Mouse (Mus musculus): ENCODE data around the gene Ctsh. TPM values are rescaled to one million over a fixed set of nuclear protein-coding genes. Genes with fewer than 3 reads are reported as not detected.
A peak's percentile ranks its signal among the peaks of the same experiment; 100 is the strongest.
"Not testable (repeated sequence)": the region's sequence is repeated elsewhere in the genome, so short reads cannot be mapped to it uniquely, and the experiment has no call there.

The Ctsh gene
- 10 to 100 TPM; 32.9 to 41.3 TPM for total RNA-seq (2021)
- long read RNA-seq, experiment 1, transcript Ctsh-201 (12 exons, 1,617 nt): major isoform, 20 of 23 reads
- long read RNA-seq, experiment 1, partial matches to known transcripts: 1 of 23 reads
- long read RNA-seq, experiment 1, other reads (novel, unspliced or antisense): 1 of 23 reads
- long read RNA-seq, experiment 2, transcript Ctsh-201 (12 exons, 1,617 nt): major isoform, 34 of 35 reads
- long read RNA-seq, experiment 2, partial matches to known transcripts: 1 of 35 reads
- long read RNA-seq, experiment 2, other reads (novel, unspliced or antisense): 0 of 35 reads

GRCm38 (mm10) chr9:90053852-90054251, at the start of gene Ctsh:
TSS of gene Ctsh (plus strand) at chr9:90054152.
- no peak for DNase-seq

DNA sequence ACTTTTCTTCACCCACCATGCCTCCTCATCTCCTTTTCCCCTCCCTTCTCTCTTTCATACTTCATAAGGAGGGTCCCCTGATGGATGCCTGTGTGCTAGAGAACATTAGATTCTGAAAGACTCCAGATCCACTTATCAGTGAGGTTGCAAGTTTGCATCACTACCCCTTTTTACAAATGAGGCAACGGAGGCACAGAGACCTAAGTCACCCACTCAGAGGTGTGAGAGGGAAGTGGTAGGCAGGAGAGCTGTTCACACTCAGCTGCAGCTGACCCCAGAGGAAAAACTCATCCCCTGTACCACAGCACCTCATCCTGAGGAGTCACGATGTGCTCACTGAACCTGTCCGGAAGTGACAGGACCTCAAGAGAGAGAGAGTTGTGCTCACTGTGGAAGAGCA, 47.5 kb upstream of the Ctsh start:
- no peak for DNase-seq

DNA sequence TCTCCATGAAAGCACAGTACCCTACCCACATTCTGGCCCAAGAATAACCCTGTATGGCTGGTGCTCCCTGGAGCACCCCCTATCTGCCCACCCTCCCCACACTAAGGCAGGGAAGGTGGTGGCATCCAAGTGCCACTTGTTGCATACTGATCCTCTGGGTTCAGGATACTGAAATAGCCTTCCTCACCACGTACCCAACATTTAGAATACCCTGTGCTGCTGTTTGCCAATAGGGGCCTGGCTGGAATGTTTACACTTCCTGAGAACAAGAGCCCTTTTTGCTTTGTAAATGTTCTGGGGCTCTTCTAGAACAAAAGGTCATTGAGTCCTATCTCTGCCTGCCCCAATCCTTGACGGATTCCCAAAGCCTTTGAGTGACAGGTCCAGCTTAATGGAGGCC, 46.9 kb upstream of the Ctsh start:
- no peak for DNase-seq

GRCm38 (mm10) chr9:90008138-90008537, 45.8 kb upstream of the Ctsh start:
- DNase-seq: peak; percentile 9

GRCm38 (mm10) chr9:90011849-90012248, 42.1 kb upstream of the Ctsh start:
- no peak for DNase-seq

GRCm38 (mm10) chr9:90014649-90015048, 39.3 kb upstream of the Ctsh start:
- no peak for DNase-seq

GRCm38 (mm10) chr9:90016204-90016603, 37.7 kb upstream of the Ctsh start:
- DNase-seq: no peak

GRCm38 (mm10) chr9:90020866-90021265, 33.1 kb upstream of the Ctsh start:
- DNase-seq: no peak

GRCm38 (mm10) chr9:90021442-90021841, 32.5 kb upstream of the Ctsh start:
- no peak for DNase-seq

- DNase-seq: no peak
Measured at GRCm38 (mm10) chr9:90027709-90028108, 26.2 kb upstream of the Ctsh start.

GRCm38 (mm10) chr9:90033922-90034321, 20.0 kb upstream of the Ctsh start:
- DNase-seq: no peak

DNA sequence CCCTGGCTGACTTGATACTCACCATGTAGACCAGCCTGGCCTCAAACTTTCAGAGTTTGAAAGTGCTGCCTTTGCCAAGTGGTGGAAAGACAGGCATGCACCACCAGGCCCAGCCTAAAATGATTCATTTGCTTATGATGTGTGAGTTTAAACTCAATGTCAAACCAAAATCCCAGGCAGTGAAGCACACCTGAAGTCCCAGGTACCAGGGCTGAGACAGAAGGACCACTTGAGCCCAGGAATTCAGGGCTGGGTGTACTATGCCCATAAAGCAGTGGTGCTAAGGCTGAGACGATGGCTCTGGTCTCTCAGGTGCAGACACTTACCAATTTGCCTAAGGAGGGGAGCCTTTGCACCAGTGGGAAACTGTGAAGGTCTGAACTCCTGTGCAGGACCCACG, 18.8 kb upstream of the Ctsh start:
- DNase-seq: no peak

DNA sequence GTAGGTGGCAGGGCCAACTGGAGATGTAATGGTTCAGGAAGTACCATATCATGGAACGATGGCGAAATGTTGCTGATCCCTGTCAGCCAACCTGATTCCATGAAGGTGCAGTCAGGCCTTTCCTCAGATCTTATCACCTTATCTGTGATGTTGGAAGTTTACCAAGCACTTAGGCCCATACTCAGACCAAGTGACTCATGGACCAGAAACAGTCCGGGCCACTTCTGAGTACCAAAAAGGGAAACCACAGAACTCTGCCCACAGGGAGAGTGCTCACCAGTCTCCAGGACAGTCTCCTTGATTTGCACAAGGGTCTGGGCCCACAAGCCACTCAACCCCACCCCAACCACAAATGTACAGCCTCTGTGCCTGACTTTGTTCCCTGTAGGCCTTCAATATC, 18.2 kb upstream of the Ctsh start:
- DNase-seq: no peak

DNA sequence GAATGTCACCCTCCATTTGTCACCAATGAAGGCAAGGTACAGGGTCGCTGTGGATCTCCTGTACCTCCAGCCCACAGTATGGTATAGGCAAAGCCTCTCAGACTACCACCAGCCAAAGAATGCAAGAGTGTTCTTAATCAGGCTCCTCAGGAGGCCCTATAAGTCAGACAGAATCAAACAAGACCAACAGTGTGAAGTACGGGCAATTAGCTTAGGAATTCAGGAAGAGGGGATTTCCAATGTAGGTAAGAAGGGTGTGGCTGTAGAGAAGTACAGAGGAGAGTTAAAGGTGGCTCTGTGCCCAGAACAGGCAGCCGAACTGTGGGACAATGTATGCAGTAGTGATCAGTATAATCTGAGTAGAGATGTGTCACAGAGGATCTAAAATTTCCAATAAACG, 17.6 kb upstream of the Ctsh start:
- DNase-seq: no peak

DNA sequence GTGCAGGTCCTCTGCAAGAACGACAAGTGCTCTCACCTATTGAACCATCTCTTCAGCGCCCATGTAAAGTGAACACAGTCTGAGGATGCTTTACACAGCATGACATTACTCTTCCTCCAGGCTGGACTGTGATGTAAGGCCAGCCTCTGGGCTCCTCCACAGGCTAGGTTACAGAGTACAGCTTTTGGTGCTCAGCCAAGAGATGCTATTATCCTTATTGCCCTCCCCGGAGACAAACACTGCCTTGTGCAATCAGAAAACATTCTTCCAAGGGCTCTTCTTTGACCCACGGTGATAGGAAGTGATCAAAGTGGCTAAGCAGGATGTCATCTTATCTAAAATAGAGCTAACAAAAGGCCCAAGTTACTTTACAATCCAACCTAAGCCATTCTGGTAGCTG, 15.4 kb upstream of the Ctsh start:
- no peak for DNase-seq

DNA sequence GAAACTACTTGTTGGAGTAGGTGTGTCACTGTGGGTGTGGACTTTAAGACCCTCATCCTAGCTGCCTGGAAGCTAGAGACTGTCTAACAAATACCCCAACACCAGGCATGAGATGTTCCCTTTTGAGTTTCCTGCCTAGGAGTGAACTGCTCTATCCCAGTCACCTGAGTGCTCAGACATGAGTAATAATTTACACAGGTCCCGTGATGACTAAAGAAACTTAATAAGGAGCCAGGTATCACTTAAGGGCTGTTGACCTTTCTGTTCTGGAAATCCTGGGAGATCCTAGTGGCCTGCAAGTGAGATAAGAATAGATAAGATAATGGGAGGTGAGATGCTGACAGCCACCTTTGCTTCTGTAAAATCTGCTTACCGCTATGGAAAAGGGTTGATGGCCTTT, 13.0 kb upstream of the Ctsh start:
- no peak for DNase-seq

- DNase-seq: no peak
Measured at GRCm38 (mm10) chr9:90041556-90041955, 12.4 kb upstream of the Ctsh start.

DNA sequence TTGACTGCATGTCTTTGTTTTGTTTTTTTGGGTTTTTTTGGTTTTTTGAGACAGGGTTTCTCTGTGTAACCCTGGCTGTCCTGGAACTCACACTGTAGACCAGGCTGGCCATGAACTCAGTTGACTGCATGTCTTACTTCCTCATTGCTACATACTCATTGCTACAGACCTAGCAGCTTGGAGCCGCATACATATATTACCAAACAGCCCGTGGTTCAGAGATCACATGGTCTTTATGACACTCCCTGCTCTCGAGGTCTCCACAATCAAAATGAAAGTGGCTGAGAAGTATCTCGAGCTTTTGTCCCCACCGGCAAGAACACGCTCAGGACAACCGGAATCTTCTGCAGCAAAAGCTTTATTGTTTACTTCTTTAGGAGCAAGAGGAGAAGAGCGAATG, 11.0 kb upstream of the Ctsh start:
- not testable (repeated sequence) for DNase-seq

GRCm38 (mm10) chr9:90045191-90045590, 8.8 kb upstream of the Ctsh start:
- no peak for DNase-seq

- DNase-seq: no peak
Measured at GRCm38 (mm10) chr9:90047937-90048627, 5.9 kb upstream of the Ctsh start.

GRCm38 (mm10) chr9:90054371-90055145, 606 bp downstream of the Ctsh start:
- DNase-seq: peak; percentile 57

DNA sequence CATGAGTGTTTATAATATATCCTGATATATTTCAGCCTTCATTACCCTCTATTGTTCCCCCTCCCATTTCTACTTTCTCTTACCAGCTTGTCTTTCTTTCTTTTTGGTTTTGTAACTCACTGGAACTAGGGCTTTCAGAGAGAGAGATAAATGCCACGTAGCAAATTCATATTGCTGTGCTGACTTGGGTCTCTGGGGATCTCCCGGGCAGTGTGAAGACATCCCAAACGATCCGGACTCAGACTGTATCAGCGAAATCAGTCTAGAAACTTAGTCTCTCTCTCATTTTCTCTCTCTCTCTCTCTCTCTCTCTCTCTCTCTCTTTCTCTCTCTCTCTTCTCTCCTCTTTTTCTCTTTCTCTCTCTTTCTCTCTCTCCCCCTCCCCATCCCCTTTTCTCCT, 1.5 kb downstream of the Ctsh start:
- DNase-seq: no peak

DNA sequence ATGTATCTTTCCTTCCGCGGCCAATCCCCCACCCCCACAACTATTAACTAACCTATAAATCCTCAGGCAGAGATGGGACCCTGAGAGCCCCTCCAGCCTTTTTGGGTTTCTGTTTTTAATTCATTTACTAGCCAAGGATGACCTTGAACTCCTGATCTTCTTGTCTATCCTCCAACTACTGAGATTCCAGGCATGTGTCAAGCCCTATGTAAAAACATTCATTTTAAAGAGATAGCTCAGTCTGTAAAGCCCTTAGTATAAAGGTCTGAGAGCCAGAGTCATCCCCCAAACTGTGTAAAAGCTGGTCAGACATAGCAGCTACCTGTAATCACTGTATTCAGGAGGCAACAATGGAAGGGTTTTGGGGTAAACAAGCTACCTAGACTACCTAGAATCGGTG, 2.0 kb downstream of the Ctsh start:
- DNase-seq: no peak

Measured in gastrocnemius, postnatal 10 days (tissue).